Mouse (Mus musculus): ENCODE results near the gene Aplp1. TPM values are rescaled to one million over a fixed set of nuclear protein-coding genes. Genes with fewer than 3 reads are reported as not detected.

Gene Aplp1
- polyA plus RNA-seq, 1 experiment from 2014 or later, result 104 TPM

DNA sequence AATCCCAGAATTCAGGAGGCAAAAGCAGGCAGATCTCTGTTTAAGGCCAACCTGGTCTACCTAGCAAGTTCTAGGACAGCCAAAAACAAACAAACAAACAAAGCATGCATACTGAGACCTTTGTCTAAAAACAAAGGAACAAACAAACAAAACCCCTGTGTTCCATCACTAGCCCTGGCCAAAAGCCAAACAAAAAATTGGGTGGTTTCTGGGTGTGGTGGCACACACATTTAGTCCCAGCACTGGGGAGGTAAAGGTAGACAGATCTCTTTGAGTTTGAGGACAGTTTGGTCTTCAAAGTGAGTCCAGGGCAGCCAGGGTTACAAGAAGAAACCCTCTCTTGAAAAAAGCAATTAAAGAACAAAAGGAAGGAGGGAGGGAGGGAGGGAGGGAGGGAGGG lies 16.0 kb downstream of the Aplp1 start:
- DNase-seq (ENCODE audit: low read depth, low spot score) (no peak), ATAC-seq (no peak)
- TF ChIP-seq CTCF (IDR thresholded peaks at IDR 0.05), result no peak
- H3K27me3 ChIP-seq, result no peaks in the 10 kb centered on the region
- in situ Hi-C loops (cut with MboI; ENCODE audit: low pct_unique_long_range_greater_than_20kb), result loop anchor here (5.0 kb wide), 2 partner anchors 47 to 77 kb away; no protein-coding TSS in a partner anchor
- ChIA-PET POLR2A (no interaction called here), CTCF (interaction anchor here (1.6 kb wide), 1 partner anchor 34 kb away, joined by 3 read pairs; no protein-coding TSS in a partner anchor)

GRCm38 (mm10) chr7:30423071-30423641 lies 22.2 kb downstream of the Aplp1 start:
- ChIA-PET CTCF (no interaction called here), POLR2A (no interaction called here)
- no peak for TF ChIP-seq CTCF (IDR thresholded peaks at IDR 0.05)
- in situ Hi-C loops (cut with MboI; ENCODE audit: low pct_unique_long_range_greater_than_20kb), result no loop called here
- no peak for ATAC-seq
- DNase-seq (ENCODE audit: low read depth, low spot score), result no peak
- H3K27me3 ChIP-seq, result no peaks in the 10 kb centered on the region

GRCm38 (mm10) chr7:30422560-30422959 lies 22.8 kb downstream of the Aplp1 start:
- in situ Hi-C loops (cut with MboI; ENCODE audit: low pct_unique_long_range_greater_than_20kb), result no loop called here
- TF ChIP-seq CTCF (IDR thresholded peaks at IDR 0.05), result no peak
- H3K27me3 ChIP-seq, result no peaks in the 10 kb centered on the region
- CTCF ChIA-PET, result no interaction called here
- DNase-seq (ENCODE audit: low read depth, low spot score) (no peak), ATAC-seq (peak; percentile 28)
- POLR2A ChIA-PET, result interaction anchor here (0.6 kb wide), 1 partner anchor 8 kb away, joined by 6 read pairs; no protein-coding TSS in a partner anchor

DNA sequence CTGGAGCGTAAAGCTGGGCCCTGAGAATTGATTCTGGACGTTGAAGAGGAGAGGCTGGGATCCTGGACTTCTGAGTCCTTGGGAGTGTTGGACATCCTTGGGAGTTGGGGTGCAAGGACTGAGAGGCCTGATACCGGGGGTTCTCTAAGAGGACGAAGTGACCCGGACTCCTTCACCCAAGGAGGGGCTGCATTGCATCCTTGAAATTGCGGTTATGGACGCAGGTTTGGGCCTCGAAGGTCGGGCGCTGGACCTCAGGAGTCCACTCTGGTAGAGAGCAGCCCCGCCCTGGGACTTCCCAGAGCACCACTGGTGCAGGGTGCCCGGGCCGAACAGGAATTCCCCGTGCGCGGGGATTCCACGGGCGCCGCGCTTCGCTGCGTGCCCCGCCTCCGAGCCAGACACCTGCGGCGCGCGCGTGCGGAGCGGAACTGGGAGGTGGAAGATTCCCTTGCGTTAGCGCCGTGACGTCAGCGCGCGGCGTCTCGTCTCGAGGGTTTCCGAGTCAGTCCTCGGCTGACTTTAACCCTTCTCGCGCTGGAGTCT lies 23.4 kb downstream of the Aplp1 start:
- ATAC-seq (peak; percentile 55), DNase-seq (ENCODE audit: low read depth, low spot score) (peak; percentile 25)
- H3K27me3 ChIP-seq, result no peaks in the 10 kb centered on the region
- no peak for TF ChIP-seq CTCF (IDR thresholded peaks at IDR 0.05)
- in situ Hi-C loops (cut with MboI; ENCODE audit: low pct_unique_long_range_greater_than_20kb), result no loop called here
- ChIA-PET POLR2A (interaction anchor here (0.6 kb wide), 1 partner anchor 9 kb away, joined by 6 read pairs; no protein-coding TSS in a partner anchor), CTCF (interaction anchor here (0.6 kb wide), 1 partner anchor 85 kb away, joined by 3 read pairs; no protein-coding TSS in a partner anchor)

- DNase-seq (ENCODE audit: low read depth, low spot score), result no peak
- ChIA-PET POLR2A (no interaction called here), CTCF (interaction anchor here (0.6 kb wide), 1 partner anchor 85 kb away, joined by 3 read pairs; no protein-coding TSS in a partner anchor)
- TF ChIP-seq CTCF (IDR thresholded peaks at IDR 0.05), result no peak
- no peaks in the 10 kb centered on the region for H3K27me3 ChIP-seq
- in situ Hi-C loops (cut with MboI; ENCODE audit: low pct_unique_long_range_greater_than_20kb), result no loop called here
- no peak for ATAC-seq
Measured at GRCm38 (mm10) chr7:30421175-30421889, 24.0 kb downstream of the Aplp1 start, which contains the start of gene Nfkbid. Gene Nfkbid, plus strand, starts transcription at chr7:30421732.

DNA sequence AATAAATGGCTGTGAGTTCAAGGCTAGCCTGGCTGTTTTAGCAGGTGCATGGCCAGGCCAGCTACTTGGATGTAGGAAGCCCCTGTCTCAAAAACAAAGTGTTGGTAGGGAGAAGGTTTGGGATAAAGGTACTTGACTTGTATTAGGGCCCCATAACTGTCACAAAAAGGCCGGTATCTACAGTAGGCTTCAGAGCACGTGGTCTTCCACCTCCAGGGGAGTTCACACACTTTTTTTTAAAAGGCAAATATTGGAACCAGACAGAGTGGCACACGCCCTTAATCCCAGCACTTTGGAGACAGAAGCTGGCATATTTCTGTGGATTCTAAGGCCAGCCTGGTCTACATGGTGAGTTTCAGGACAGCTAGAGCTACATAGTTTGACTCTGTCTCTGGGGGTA lies 24.7 kb downstream of the Aplp1 start:
- CTCF ChIA-PET, result no interaction called here
- POLR2A ChIA-PET, result no interaction called here
- in situ Hi-C loops (cut with MboI; ENCODE audit: low pct_unique_long_range_greater_than_20kb), result no loop called here
- DNase-seq (ENCODE audit: low read depth, low spot score) (no peak), ATAC-seq (no peak)
- TF ChIP-seq CTCF (IDR thresholded peaks at IDR 0.05), result no peak
- H3K27me3 ChIP-seq, result no peaks in the 10 kb centered on the region

DNA sequence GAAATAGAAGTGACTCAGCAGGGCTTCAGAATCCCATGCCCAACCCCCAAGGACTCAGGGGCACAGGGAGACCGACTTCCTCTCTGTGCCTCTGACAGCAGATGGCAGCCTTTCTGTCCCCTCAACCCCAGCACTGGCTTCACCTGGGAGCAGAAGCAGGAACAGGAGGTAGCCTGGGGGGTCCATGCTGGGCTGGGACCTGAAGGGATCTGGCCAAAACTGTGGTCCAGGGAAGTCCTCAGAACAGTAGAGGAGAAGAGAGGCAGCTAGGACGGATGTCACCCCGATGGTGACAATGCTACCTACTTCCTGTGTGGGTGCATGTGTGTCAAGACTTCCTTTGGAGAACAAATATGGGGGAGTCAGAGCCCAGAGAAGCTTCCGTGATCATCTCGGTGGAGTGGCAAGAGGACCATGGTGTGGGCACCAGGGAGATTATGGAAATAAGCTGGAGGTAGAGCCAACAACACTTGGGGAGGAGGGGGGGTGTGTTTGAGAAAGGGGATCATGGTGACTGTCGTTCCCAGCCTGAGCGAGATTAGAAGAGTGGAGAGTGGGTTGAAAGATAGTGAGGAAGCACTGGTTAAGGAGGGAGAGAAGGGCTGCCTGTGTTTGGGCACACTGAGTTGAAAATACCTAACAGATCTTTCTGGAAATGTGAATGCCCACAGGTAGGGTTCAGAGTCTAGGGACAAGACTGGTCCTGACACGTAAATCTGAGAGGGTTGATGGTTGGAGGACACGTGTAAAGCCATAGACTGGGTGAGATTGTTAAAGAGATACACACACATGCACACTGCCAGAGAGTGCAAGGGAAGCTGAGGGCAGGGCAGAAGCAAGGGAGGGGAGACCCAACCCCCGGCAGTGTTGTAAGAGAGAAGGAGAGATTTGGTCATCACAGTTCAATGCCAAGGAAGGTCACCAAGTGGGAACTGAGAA lies 25.5 kb downstream of the Aplp1 start, which contains the start of gene Hcst:
Gene Hcst, minus strand, starts transcription at position 294 of the 939 bp plus-strand sequence.
- H3K27me3 ChIP-seq, result peaks cover 2% of the 10 kb centered on the region
- CTCF ChIA-PET, result no interaction called here
- DNase-seq (ENCODE audit: low read depth, low spot score) (no peak), ATAC-seq (no peak)
- in situ Hi-C loops (cut with MboI; ENCODE audit: low pct_unique_long_range_greater_than_20kb), result no loop called here
- POLR2A ChIA-PET, result no interaction called here
- no peak for TF ChIP-seq CTCF (IDR thresholded peaks at IDR 0.05)

DNA sequence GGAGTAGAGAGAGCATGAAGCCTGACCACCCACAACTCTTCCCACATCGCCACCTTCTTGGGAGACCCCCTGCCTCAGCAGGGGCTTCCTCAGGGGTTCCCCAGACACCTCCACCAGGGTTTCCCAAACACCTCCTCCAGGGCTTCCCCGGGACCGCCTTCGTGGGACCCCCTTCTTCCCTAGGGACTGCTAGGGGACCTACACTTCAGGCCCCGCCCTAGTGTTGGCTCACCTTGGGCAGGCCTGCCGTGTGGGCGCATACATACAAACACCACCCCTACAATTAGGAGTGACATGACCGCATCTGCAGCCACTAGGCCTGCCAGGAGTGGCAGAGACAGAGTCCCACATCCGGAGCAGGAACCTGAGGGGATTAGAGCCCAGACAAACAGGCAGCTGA lies 27.5 kb downstream of the Aplp1 start:
- no peak for ATAC-seq
- POLR2A ChIA-PET, result no interaction called here
- in situ Hi-C loops (cut with MboI; ENCODE audit: low pct_unique_long_range_greater_than_20kb), result no loop called here
- no peak for DNase-seq (ENCODE audit: low read depth, low spot score)
- CTCF ChIA-PET, result no interaction called here
- TF ChIP-seq CTCF (IDR thresholded peaks at IDR 0.05), result no peak
- H3K27me3 ChIP-seq, result peaks cover 11% of the 10 kb centered on the region

DNA sequence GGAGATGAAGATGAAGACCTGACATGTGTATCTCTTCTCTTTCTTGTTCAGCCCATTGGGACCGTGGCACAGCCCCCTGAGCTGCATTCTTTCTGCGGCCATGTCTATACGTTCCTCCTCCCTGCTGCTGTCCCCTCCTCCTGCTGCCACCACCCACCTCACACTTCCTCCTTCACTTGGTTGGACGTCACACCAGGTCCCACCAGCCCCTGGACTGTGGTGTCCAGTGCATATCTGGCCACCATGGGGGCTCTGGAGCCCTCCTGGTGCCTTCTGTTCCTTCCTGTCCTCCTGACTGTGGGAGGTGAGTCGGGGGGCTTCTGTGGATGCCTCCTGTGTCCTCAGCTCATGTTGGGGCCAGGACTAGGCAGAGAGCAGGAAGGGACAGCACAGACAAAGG lies 31.7 kb downstream of the Aplp1 start, which contains the start of gene Tyrobp:
Gene Tyrobp, plus strand, starts transcription at position 165 of the 400 bp plus-strand sequence.
- ChIA-PET CTCF (no interaction called here), POLR2A (no interaction called here)
- peaks cover 30% of the 10 kb centered on the region for H3K27me3 ChIP-seq
- ATAC-seq, result no peak
- DNase-seq (ENCODE audit: low read depth, low spot score), result no peak
- no peak for TF ChIP-seq CTCF (IDR thresholded peaks at IDR 0.05)
- in situ Hi-C loops (cut with MboI; ENCODE audit: low pct_unique_long_range_greater_than_20kb), result no loop called here

DNA sequence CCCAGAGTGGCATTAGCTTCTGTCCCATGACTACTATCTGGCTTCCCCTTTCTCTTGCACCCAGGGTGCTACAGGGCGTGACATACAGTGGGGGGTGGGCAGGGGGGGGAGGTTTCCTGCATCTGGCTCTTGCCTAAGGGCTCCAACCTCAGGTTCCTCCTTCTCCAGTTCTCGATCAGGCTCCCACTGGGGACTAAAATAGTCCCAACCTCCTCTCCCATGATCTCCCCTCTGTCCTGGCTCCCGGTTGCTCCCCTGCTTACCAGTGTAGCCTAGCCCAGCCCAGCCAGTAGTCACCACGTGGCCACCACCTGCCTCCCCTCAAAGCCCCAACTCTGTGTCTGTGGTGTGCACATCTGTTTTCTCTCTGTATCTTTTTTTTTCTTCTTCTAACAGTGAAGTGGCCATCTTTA lies 32.6 kb downstream of the Aplp1 start:
- ATAC-seq, result no peak
- DNase-seq (ENCODE audit: low read depth, low spot score), result no peak
- ChIA-PET CTCF (interaction anchor here (1.2 kb wide), 1 partner anchor 32 kb away, joined by 3 read pairs; no protein-coding TSS in a partner anchor), POLR2A (no interaction called here)
- no peak for TF ChIP-seq CTCF (IDR thresholded peaks at IDR 0.05)
- in situ Hi-C loops (cut with MboI; ENCODE audit: low pct_unique_long_range_greater_than_20kb), result no loop called here
- H3K27me3 ChIP-seq, result peaks cover 32% of the 10 kb centered on the region

Measured in Patski (cell line).